Mouse (Mus musculus) MEL (cell line): Measurements from ENCODE around the gene Unc13b. TPM values are rescaled to one million over a fixed set of nuclear protein-coding genes. Genes with fewer than 3 reads are reported as not detected.

Source experiments
- DNase-seq: peaks from one replicate; pipeline ENCODE4 v3.0.0; 2011; ENCODE audit warnings: low read depth, low spot score
- H3K27ac ChIP-seq: 2 replicates; pipeline ENCODE4 v1.5.1; 2012; ENCODE audit warnings: low read depth, mild to moderate bottlenecking, control low read depth, low read length, moderate library complexity; ENCODE audit not compliant: control insufficient read depth
- H3K27me3 ChIP-seq, 2 experiments: fragments of 150-350 bp in 1 of 2; sonication (generic) in 1 of 2; 2 replicates each; pipeline ENCODE4 v1.6.1; 2012; ENCODE audit warnings: low read length in 2 of 2, mild to moderate bottlenecking in 2 of 2, improper control_type of control experiment in 1 of 2, moderate library complexity in 1 of 2; ENCODE audit not compliant: insufficient read depth in 2 of 2, control insufficient read depth in 1 of 2
- H3K36me3 ChIP-seq, 2 experiments: 2 replicates each; pipeline ENCODE4 v1.6.1; 2012 to 2014; ENCODE audit warnings: low read length in 2 of 2, improper control_type of control experiment in 1 of 2, inconsistent platforms in 1 of 2, mild to moderate bottlenecking in 1 of 2; ENCODE audit not compliant: insufficient read depth in 2 of 2, control insufficient read depth in 1 of 2
- H3K4me1 ChIP-seq, 2 experiments: fragments of 150-350 bp in 1 of 2; sonication (generic) in 1 of 2; 2 replicates each; pipeline ENCODE4 v1.6.1; 2012; ENCODE audit warnings: low read length in 2 of 2, improper control_type of control experiment in 1 of 2, mild to moderate bottlenecking in 1 of 2; ENCODE audit not compliant: insufficient read depth in 2 of 2, control insufficient read depth in 1 of 2
- H3K4me3 ChIP-seq, 2 experiments: fragments of 150-350 bp in 1 of 2; sonication (generic) in 1 of 2; 2 replicates each; pipeline ENCODE4 v1.5.1; 2012; ENCODE audit warnings: low read depth in 2 of 2, low read length in 2 of 2, mild to moderate bottlenecking in 2 of 2, moderate library complexity in 2 of 2, control low read depth in 1 of 2, improper control_type of control experiment in 1 of 2; ENCODE audit not compliant: control insufficient read depth in 1 of 2, insufficient read depth in 1 of 2
- H3K79me2 ChIP-seq: 2 replicates; pipeline ENCODE4 v1.6.1; 2012; ENCODE audit warnings: mild to moderate bottlenecking, low read length, moderate library complexity; ENCODE audit not compliant: control insufficient read depth, poor library complexity, insufficient read depth
- H3K9ac ChIP-seq: 2 replicates; pipeline ENCODE4 v1.6.1; 2012; ENCODE audit warnings: low read depth, mild to moderate bottlenecking, control low read depth, low read length, moderate library complexity; ENCODE audit not compliant: control insufficient read depth, poor library complexity, severe bottlenecking
- H3K9me3 ChIP-seq: fragments of 150-350 bp; sonication (generic); replicated peaks from 2 replicates; pipeline ENCODE4 v1.6.1; 2012; ENCODE audit warnings: mild to moderate bottlenecking, low read length, improper control_type of control experiment, moderate library complexity; ENCODE audit not compliant: insufficient read depth
- BHLHE40 ChIP-seq: IDR thresholded peaks from 2 replicates; pipeline ENCODE4 v1.6.1; 2012; ENCODE audit warnings: low read depth, mild to moderate bottlenecking, inconsistent platforms, low read length, improper control_type of control experiment, borderline replicate concordance
- CHD1 ChIP-seq: IDR thresholded peaks from 2 replicates; pipeline ENCODE4 v1.6.1; 2012; ENCODE audit warnings: low read depth, mild to moderate bottlenecking, inconsistent platforms, low read length, improper control_type of control experiment
- CTCF ChIP-seq, 3 experiments: IDR thresholded peaks in 2 of 3; conservative IDR thresholded peaks in 1 of 3; 2 replicates each; pipeline ENCODE4 v1.5.1; 2011 to 2012; ENCODE audit warnings: low read length in 3 of 3, low read depth in 2 of 3, mild to moderate bottlenecking in 2 of 3, improper control_type of control experiment in 1 of 3, inconsistent platforms in 1 of 3, mixed read lengths in 1 of 3, moderate library complexity in 1 of 3; ENCODE audit not compliant: control insufficient read depth in 1 of 3, insufficient read depth in 1 of 3, poor library complexity in 1 of 3, severe bottlenecking in 1 of 3
- E2F4 ChIP-seq: IDR thresholded peaks from 2 replicates; pipeline ENCODE4 v1.6.1; 2011; ENCODE audit warnings: low read depth, low read length, improper control_type of control experiment, borderline replicate concordance
- ETS1 ChIP-seq: IDR thresholded peaks from 2 replicates; pipeline ENCODE4 v1.6.1; 2012; ENCODE audit warnings: low read depth, mild to moderate bottlenecking, inconsistent platforms, low read length, improper control_type of control experiment, moderate library complexity
- JUND ChIP-seq: IDR thresholded peaks from 2 replicates; pipeline ENCODE4 v1.6.1; 2011; ENCODE audit warnings: low read depth, mild to moderate bottlenecking, improper control_type of control experiment, low read length
- KAT2A ChIP-seq: conservative IDR thresholded peaks from 2 replicates; pipeline ENCODE4 v1.6.1; 2012; ENCODE audit warnings: low read depth, low read length, improper control_type of control experiment, inconsistent platforms
- MAZ ChIP-seq: IDR thresholded peaks from 2 replicates; pipeline ENCODE4 v1.6.1; 2012; ENCODE audit warnings: low read depth, mild to moderate bottlenecking, inconsistent platforms, low read length, improper control_type of control experiment
- MYB ChIP-seq: IDR thresholded peaks from 2 replicates; pipeline ENCODE4 v1.6.1; 2011; ENCODE audit warnings: mild to moderate bottlenecking, low read depth, low read length, improper control_type of control experiment
- NRF1 ChIP-seq: IDR thresholded peaks from 2 replicates; pipeline ENCODE4 v1.6.1; 2014; ENCODE audit warnings: low read depth, mild to moderate bottlenecking, inconsistent platforms, low read length, improper control_type of control experiment, moderate library complexity; ENCODE audit not compliant: poor library complexity, insufficient read depth, severe bottlenecking
- POLR2A ChIP-seq, 2 experiments: IDR thresholded peaks; 2 replicates each; pipeline ENCODE4 v1.6.1; 2011 to 2012; ENCODE audit warnings: low read length in 2 of 2, mild to moderate bottlenecking in 2 of 2, control low read depth in 1 of 2, improper control_type of control experiment in 1 of 2, low read depth in 1 of 2, moderate library complexity in 1 of 2; ENCODE audit not compliant: control insufficient read depth in 1 of 2, insufficient read depth in 1 of 2, poor library complexity in 1 of 2
- POLR2AphosphoS2 ChIP-seq: IDR thresholded peaks from 2 replicates; pipeline ENCODE4 v1.6.1; 2011; ENCODE audit warnings: low read length, improper control_type of control experiment
- POLR2AphosphoS5 ChIP-seq: IDR thresholded peaks from 2 replicates; pipeline ENCODE4 v1.6.1; 2012; ENCODE audit warnings: low read depth, borderline replicate concordance, mild to moderate bottlenecking, inconsistent platforms, low read length, moderate library complexity, mixed read lengths
- TCF12 ChIP-seq: IDR thresholded peaks from 2 replicates; pipeline ENCODE4 v1.6.1; 2014; ENCODE audit warnings: low read depth, mild to moderate bottlenecking, inconsistent platforms, low read length, improper control_type of control experiment, moderate library complexity
- UBTF ChIP-seq: IDR thresholded peaks from 2 replicates; pipeline ENCODE4 v1.6.1; 2012; ENCODE audit warnings: low read depth, mild to moderate bottlenecking, inconsistent platforms, low read length, improper control_type of control experiment, moderate library complexity, borderline replicate concordance; ENCODE audit not compliant: insufficient read depth
- USF1 ChIP-seq: IDR thresholded peaks from 2 replicates; pipeline ENCODE4 v1.6.1; 2014; ENCODE audit warnings: low read depth, mild to moderate bottlenecking, inconsistent platforms, low read length, improper control_type of control experiment, moderate library complexity
- ZNF384 ChIP-seq: IDR thresholded peaks from 2 replicates; pipeline ENCODE4 v1.6.1; 2012; ENCODE audit warnings: low read depth, mild to moderate bottlenecking, inconsistent platforms, low read length, improper control_type of control experiment
- polyA plus RNA-seq, 2 experiments: library from polyadenylated mRNA; stranded (reverse) in 1 of 2; unstranded in 1 of 2; fragments of >175 nt in 1 of 2; fragments of >200 nt in 1 of 2; gene quantifications; 2 replicates each; pipeline versions ENCODE4 v1.2.1 to v1.2.4; 2012; ENCODE audit warnings: low replicate concordance in 2 of 2, low read depth in 1 of 2; ENCODE audit not compliant: insufficient read length in 2 of 2, insufficient read depth in 1 of 2, missing spikeins in 1 of 2
- total RNA-seq: library from RNA; depleted of rRNA; stranded (reverse); fragments of 300-350 nt; gene quantifications from 2 replicates; pipeline ENCODE4 v1.2.3, GENCODE M21; 2012

Unc13b gene
- total and polyA plus RNA-seq, 3 experiments: 5.4 to 9.6 TPM; not detected in 1

DNA sequence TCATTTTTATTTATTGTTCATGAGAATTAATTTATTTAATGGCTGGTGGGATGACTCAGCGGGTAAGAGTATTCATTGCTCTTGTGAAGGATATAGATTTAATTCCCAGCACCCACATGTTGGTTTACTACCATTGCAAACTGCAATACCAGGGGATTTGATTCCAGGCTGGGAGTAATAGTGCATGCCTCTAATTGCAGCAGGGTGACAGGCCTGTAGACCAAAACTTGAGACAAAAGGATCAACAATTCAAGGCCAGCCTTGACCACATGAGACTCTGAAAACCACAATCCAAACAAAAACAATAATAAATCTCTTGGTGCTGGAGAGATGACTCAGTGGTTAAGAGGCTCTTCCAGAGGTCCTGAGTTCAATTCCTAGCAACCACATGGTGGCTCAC, 46.7 kb upstream of the Unc13b start:
- H3K4me3 ChIP-seq: no peak overlapping the region
- DNase-seq: no peak
- TF ChIP-seq BHLHE40 (no peak), POLR2AphosphoS5 (no peak), ETS1 (no peak), POLR2A (IDR thresholded peaks at IDR 0.05; ENCODE audit: control insufficient read depth in 1 of 2, insufficient read depth in 1 of 2, low read depth in 1 of 2, low read length in 2 of 2, poor library complexity in 1 of 2) (no peak), USF1 (no peak), KAT2A (no peak)
- peaks cover 0 to 3% of the 10 kb centered on the region in 2 experiments; a peak in 1 of 4 replicates for H3K36me3 ChIP-seq
- H3K9me3 ChIP-seq: no peaks in the 10 kb centered on the region
- H3K4me1 ChIP-seq: peaks cover 3 to 11% of the 10 kb centered on the region in 2 experiments; a peak in 3 of 4 replicates
- H3K79me2 ChIP-seq: peaks cover 1% of the 10 kb centered on the region; the same call in 1 of the 2 replicates
- H3K27ac ChIP-seq: no peak overlapping the region
- H3K9ac ChIP-seq: no peak overlapping the region
- H3K27me3 ChIP-seq: no peaks in the 10 kb centered on the region

DNA sequence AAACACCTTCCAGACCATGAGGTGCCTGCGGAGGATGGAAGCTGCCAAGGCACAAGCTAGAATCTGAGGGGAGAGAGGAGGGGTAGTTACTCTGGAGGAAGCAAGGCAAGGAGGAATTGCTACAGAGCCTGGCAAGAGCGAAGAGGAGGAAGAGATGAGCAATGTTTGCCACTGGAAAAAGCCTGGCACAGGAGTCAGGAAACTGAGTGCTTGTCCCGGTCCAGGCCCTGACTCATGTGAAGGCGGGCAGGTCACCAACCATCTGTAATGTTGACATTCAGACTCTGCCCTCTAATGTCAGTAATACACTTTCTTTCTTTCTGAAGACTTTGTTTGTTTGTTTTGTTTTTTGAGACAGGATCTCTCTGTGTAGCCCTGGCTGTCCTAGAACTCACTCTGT, 40.6 kb upstream of the Unc13b start:
- Histone ChIP-seq H3K36me3 (peaks cover 0 to 2% of the 10 kb centered on the region in 2 experiments; a peak in 2 of 4 replicates), H3K9ac (no peak overlapping the region), H3K27me3 (no peaks in the 10 kb centered on the region), H3K27ac (no peak overlapping the region), H3K9me3 (no peaks in the 10 kb centered on the region), H3K4me1 (no peaks in the 10 kb centered on the region), H3K79me2 (no peaks in the 10 kb centered on the region), H3K4me3 (no peak overlapping the region)
- no peak for TF ChIP-seq CHD1
- TF ChIP-seq E2F4: no peak
- no peak for TF ChIP-seq BHLHE40
- no peak for TF ChIP-seq NRF1
- no peak for TF ChIP-seq CTCF (IDR thresholded peaks at IDR 0.05 in 2 of 3, conservative IDR thresholded peaks at IDR 0.05 in 1 of 3; ENCODE audit: control insufficient read depth in 1 of 3, insufficient read depth in 1 of 3, low read depth in 2 of 3, low read length in 3 of 3, poor library complexity in 1 of 3, severe bottlenecking in 1 of 3)
- no peak for TF ChIP-seq MAZ
- no peak for TF ChIP-seq TCF12
- no peak for DNase-seq

DNA sequence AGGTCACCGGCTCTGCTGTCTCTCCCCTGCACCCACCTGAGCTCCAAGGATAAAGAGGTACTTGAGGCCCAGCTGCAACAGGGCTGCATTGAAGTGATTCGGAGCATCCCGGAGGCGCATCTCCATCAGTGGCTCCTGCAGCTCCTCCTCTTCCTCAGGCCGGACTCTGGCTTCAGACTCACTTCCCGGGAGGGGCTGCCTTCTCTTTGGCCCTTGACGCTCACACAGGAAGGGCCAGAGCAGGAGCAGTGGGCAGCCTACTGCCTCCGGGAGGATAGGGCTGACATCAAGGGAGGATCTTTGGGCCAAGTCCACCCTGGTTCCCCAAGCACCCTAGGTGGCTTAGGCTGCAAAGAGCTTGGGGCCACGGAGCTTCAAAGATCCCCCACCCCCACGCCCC, 39.6 kb upstream of the Unc13b start:
- Histone ChIP-seq H3K27ac (no peak overlapping the region), H3K9ac (no peak overlapping the region), H3K27me3 (no peaks in the 10 kb centered on the region), H3K4me3 (no peak overlapping the region), H3K79me2 (no peaks in the 10 kb centered on the region; the same call in 1 of the 2 replicates), H3K9me3 (no peaks in the 10 kb centered on the region), H3K36me3 (peaks cover 0 to 2% of the 10 kb centered on the region in 2 experiments; a peak in 3 of 4 replicates), H3K4me1 (no peaks in the 10 kb centered on the region)
- no peak for DNase-seq
- TF ChIP-seq BHLHE40 (no peak), CTCF (IDR thresholded peaks at IDR 0.05 in 2 of 3, conservative IDR thresholded peaks at IDR 0.05 in 1 of 3; ENCODE audit: control insufficient read depth in 1 of 3, insufficient read depth in 1 of 3, low read depth in 2 of 3, low read length in 3 of 3, poor library complexity in 1 of 3, severe bottlenecking in 1 of 3) (no peak), E2F4 (no peak), MYB (no peak), POLR2AphosphoS2 (no peak), ZNF384 (no peak), NRF1 (no peak), CHD1 (no peak), MAZ (no peak), ETS1 (no peak), KAT2A (no peak), UBTF (no peak), JUND (no peak)
